Mouse (Mus musculus): ENCODE measurements at regions not wholly inside any gene's neighbourhood (a gene's known extent, or its start where the extent isn't known, plus 50 kb on each side); places are given as distances from the start of the nearest gene placed in this dataset.

DNA sequence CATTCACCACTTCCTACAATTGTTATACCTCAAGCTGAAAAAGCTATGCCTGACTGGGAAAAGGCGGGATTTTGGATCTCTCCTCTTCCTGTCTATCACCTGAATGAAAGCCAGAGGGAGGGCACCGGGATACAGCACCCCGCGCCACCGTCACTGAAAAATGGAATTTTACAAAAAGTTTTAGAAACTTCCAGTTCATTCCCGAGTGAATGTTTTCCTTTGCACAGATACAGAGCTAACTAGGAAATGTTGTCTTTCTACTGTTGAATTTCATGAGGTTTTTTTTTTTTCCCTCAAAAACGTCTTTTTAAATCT is 194.6 kb downstream of the Gm13691 start:
- TF ChIP-seq POLR2A (IDR thresholded peaks at IDR 0.05; ENCODE audit: control insufficient read depth, low read depth, low read length) (no peak), CTCF (IDR thresholded peaks at IDR 0.05; ENCODE audit: control insufficient read depth, insufficient read depth, insufficient replicate concordance, low read depth, low read length) (no peak)
